10 mouse cellular contexts compared by ENCODE assay signal in genomic region chr7:25831557-25832530, GRCm38 (mm10). TPM values are rescaled to one million over a fixed set of nuclear protein-coding genes. Genes with fewer than 3 reads are reported as not detected.
DNase-seq lines count a peak whose midpoint lies in the region; ATAC-seq and TF ChIP-seq lines count a peak whose summit lies in the region.
"Had no signal": no experiment of that assay in that cellular context is flagged by ENCODE, and none has a peak within 500 bp of the region (broad histone marks: within the 10 kb centered on the region; RNA-seq: fewer than 3 reads in every experiment).

No protein-coding gene starts in this region.

- H3K36me3 ChIP-seq in lung, postnatal 0 days (ENCODE audit: insufficient read depth, low read length), result no peaks in the 10 kb centered on the region
- no peaks in the 10 kb centered on the region for H3K36me3 ChIP-seq in embryonic facial prominence, embryonic 15.5 days
- no peaks in the 10 kb centered on the region for H3K36me3 ChIP-seq in stomach, postnatal 0 days (ENCODE audit: control insufficient read depth, insufficient read depth, low read length)
- H3K36me3 ChIP-seq: midbrain, embryonic 10.5 days; neural tube, embryonic 15.5 days had no signal

- peaks cover 10% of the 10 kb centered on the region; the same call in 1 of the 2 replicates for H3K4me1 ChIP-seq in lung, postnatal 0 days (ENCODE audit: insufficient read depth, low read depth, low read length)
- H3K4me1 ChIP-seq in embryonic facial prominence, embryonic 15.5 days, result peaks cover 25% of the 10 kb centered on the region
- peaks cover 3% of the 10 kb centered on the region; the same call in 1 of the 2 replicates for H3K4me1 ChIP-seq in stomach, postnatal 0 days (replicated peaks; ENCODE audit: control insufficient read depth, insufficient read depth)
- H3K4me1 ChIP-seq: midbrain, embryonic 10.5 days; neural tube, embryonic 15.5 days had no signal

- no peak overlapping the region for H3K9ac ChIP-seq in lung, postnatal 0 days (replicated peaks; ENCODE audit: low read depth)
- no peak overlapping the region for H3K9ac ChIP-seq in embryonic facial prominence, embryonic 15.5 days
- no peak overlapping the region for H3K9ac ChIP-seq in stomach, postnatal 0 days (ENCODE audit: low read length)
- H3K9ac ChIP-seq: neural tube, embryonic 15.5 days had no signal

- ATAC-seq in lung, postnatal 0 days, result no peak
- 0 out of 2 replicates have a peak, but pooled peaks have one; percentile 29 for ATAC-seq in embryonic facial prominence, embryonic 15.5 days (ENCODE audit: insufficient number of reproducible peaks, low FRiP score, low TSS enrichment, low read depth)
- peak; percentile 93 for ATAC-seq in stomach, postnatal 0 days (ENCODE audit: low FRiP score, low TSS enrichment)

- TF ChIP-seq EP300 in lung, postnatal 0 days (IDR thresholded peaks at IDR 0.05), result no peak
- TF ChIP-seq EP300 in stomach, postnatal 0 days (optimal IDR thresholded peaks at IDR 0.05), result no peak

- TF ChIP-seq CTCF in lung, postnatal 0 days (IDR thresholded peaks at IDR 0.05), result no peak
- TF ChIP-seq CTCF in stomach, postnatal 0 days (IDR thresholded peaks at IDR 0.05; ENCODE audit: low read depth), result no peak

- peak; percentile 35 for DNase-seq in lung, postnatal 0 days (ENCODE audit: low spot score)
- DNase-seq in lung, postnatal 14 days, result no peak
- peak; percentile 75 to 87 for DNase-seq in kidney, adult 8-10 months
- DNase-seq in stomach, postnatal 0 days (ENCODE audit: low spot score), result peak; percentile 64
- no peak for DNase-seq in embryo, embryonic 10 days (ENCODE audit: low spot score)
- DNase-seq in thymus, postnatal 36 days, result no peak
- DNase-seq: cerebellum, adult 2 months had no signal

- H3K27me3 ChIP-seq in lung, postnatal 0 days (replicated peaks; ENCODE audit: insufficient read depth, low read length), result no peaks in the 10 kb centered on the region
- no peaks in the 10 kb centered on the region for H3K27me3 ChIP-seq in embryonic facial prominence, embryonic 15.5 days
- H3K27me3 ChIP-seq in stomach, postnatal 0 days (ENCODE audit: control insufficient read depth, insufficient read depth, low read length), result no peaks in the 10 kb centered on the region
- H3K27me3 ChIP-seq: neural tube, embryonic 15.5 days had no signal

- H3K4me2 ChIP-seq in lung, postnatal 0 days (replicated peaks; ENCODE audit: low read depth, low read length), result no peak overlapping the region
- H3K4me2 ChIP-seq in embryonic facial prominence, embryonic 15.5 days (replicated peaks), result no peak overlapping the region
- H3K4me2 ChIP-seq in stomach, postnatal 0 days (replicated peaks; ENCODE audit: low read depth), result no peak overlapping the region
- H3K4me2 ChIP-seq: neural tube, embryonic 15.5 days had no signal

- WGBS in lung, postnatal 0 days, result 59% methylated on average over 10 of the region's 10 CpGs
- WGBS in embryonic facial prominence, embryonic 15.5 days, result 60% methylated on average over 10 of the region's 10 CpGs
- 33% methylated on average over 10 of the region's 10 CpGs for WGBS in stomach, postnatal 0 days

- no peak overlapping the region for H3K27ac ChIP-seq in lung, postnatal 0 days (ENCODE audit: low read length)
- peak overlapping the region; percentile 77 for H3K27ac ChIP-seq in embryonic facial prominence, embryonic 15.5 days (replicated peaks)
- peak overlapping the region; percentile 93 for H3K27ac ChIP-seq in stomach, postnatal 0 days (replicated peaks)
- H3K27ac ChIP-seq: midbrain, embryonic 10.5 days; neural tube, embryonic 15.5 days had no signal

- no peaks in the 10 kb centered on the region for H3K9me3 ChIP-seq in lung, postnatal 0 days (ENCODE audit: low read length)
- no peaks in the 10 kb centered on the region for H3K9me3 ChIP-seq in embryonic facial prominence, embryonic 15.5 days (replicated peaks)
- H3K9me3 ChIP-seq in stomach, postnatal 0 days (ENCODE audit: control insufficient read depth, low read length), result no peaks in the 10 kb centered on the region
- H3K9me3 ChIP-seq: midbrain, embryonic 10.5 days; neural tube, embryonic 15.5 days had no signal

- H3K4me3 ChIP-seq in lung, postnatal 0 days (ENCODE audit: low read depth, low read length), result no peak overlapping the region
- H3K4me3 ChIP-seq in embryonic facial prominence, embryonic 15.5 days (replicated peaks), result no peak overlapping the region
- H3K4me3 ChIP-seq in stomach, postnatal 0 days (ENCODE audit: low read depth, low read length), result no peak overlapping the region
- H3K4me3 ChIP-seq: midbrain, embryonic 10.5 days; neural tube, embryonic 15.5 days had no signal

RNA-seq across cellular contexts. Expression of gene Cyp2s1, which starts 15.1 kb away (rescaled TPM):
- polyA plus RNA-seq in lung, postnatal 0 days (2015; fragmentation: Nextera tagmentation; extraction: Ambion mirVana), result 51.9 and 53.1 TPM in 2 replicates
- 6.1 and 7.8 TPM in 2 replicates for polyA plus RNA-seq in embryonic facial prominence, embryonic 15.5 days (2015; fragmentation: Nextera tagmentation; extraction: Ambion mirVana)
- 166 and 195 TPM in 2 replicates for polyA plus RNA-seq in stomach, postnatal 0 days (2015; fragmentation: Nextera tagmentation; extraction: Ambion mirVana)

RNA-seq across cellular contexts. Expression of gene Axl, which starts 43.3 kb away (rescaled TPM):
- 74.6 and 81.6 TPM in 2 replicates for polyA plus RNA-seq in lung, postnatal 0 days (2015; fragmentation: Nextera tagmentation; extraction: Ambion mirVana)
- polyA plus RNA-seq in embryonic facial prominence, embryonic 15.5 days (2015; fragmentation: Nextera tagmentation; extraction: Ambion mirVana), result 112 and 124 TPM in 2 replicates
- 52.8 and 53.4 TPM in 2 replicates for polyA plus RNA-seq in stomach, postnatal 0 days (2015; fragmentation: Nextera tagmentation; extraction: Ambion mirVana)

Comparison
In these comparisons a context has a peak if more than half of its experiments do, and no peak if none do; other contexts are left out.
1. DNase-seq: peak in lung, postnatal 0 days (single experiment), kidney, adult 8-10 months (2 of 2) and stomach, postnatal 0 days (single experiment); none in lung, postnatal 14 days (single experiment), embryo, embryonic 10 days (single experiment) and thymus, postnatal 36 days (0 of 2).